Mouse (Mus musculus): ENCODE results near the gene Plcl2. TPM values are rescaled to one million over a fixed set of nuclear protein-coding genes. Genes with fewer than 3 reads are reported as not detected.
"Not testable (repeated sequence)": the region's sequence is repeated elsewhere in the genome, so short reads cannot be mapped to it uniquely, and the experiment has no call there.

The Plcl2 gene
- polyA plus RNA-seq, 1 experiment: 3.1 TPM

DNA sequence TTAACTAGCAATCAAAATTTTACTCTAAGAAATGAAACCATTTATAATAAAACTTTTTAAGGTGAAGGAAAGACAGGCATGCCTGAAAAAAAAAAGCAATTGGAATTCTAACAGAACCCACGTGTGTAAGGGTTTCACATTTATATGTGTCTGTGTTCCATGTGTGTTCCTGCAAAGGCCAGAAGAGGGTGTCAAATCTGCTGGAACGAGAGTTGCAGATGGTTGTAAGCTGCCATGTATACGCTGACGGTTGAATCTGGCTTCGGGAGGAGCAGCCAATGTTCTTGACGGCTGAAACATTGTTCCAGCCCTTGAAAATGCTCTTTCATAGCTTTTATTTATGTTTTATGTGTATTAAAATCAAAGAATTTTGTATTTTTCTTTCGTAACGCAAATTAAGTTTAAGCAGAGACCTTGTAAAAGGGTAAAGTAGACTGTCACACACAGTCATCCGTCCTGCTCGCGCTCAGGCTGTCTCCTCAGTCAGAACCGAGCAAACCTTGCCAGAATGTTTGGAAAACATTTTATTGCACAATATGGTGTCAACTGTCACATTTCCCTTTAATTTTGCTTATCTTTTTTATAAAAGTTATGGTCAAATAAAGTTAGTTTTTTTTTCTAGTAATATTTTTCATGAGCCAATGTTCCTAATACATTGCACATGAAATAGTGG is 48.5 kb downstream of the Plcl2 start:
- Histone ChIP-seq H3K4me3 (replicated peaks) (no peak overlapping the region), H3K36me3 (replicated peaks; ENCODE audit: low read length) (no peaks in the 10 kb centered on the region), H3K9me3 (no peaks in the 10 kb centered on the region), H3K27me3 (replicated peaks) (no peaks in the 10 kb centered on the region), H3K4me1 (no peaks in the 10 kb centered on the region; the same call in 1 of the 2 replicates)
- TF ChIP-seq GATA1 (IDR thresholded peaks at IDR 0.05; ENCODE audit: borderline replicate concordance, low read length): no peak
- no peak for TF ChIP-seq FLI1 (IDR thresholded peaks at IDR 0.05; ENCODE audit: low read length)

DNA sequence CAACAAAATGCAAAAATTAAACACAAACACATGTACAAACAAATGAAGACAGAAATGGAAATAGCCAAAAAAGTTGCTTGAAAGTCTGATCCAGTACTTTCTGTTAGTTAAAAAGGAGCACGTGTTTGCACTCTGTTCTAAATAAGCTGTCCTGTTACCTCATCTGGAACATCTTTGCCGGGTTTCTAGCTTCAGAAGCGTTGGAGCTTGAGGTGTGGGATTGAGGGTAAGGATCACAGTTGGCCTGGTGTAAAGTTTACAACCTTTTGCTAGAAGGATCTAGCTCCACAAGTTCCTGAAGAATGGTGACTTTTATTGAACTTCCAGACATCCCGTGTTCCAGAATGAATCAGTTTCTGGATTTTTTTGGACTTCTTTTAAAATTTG is 49.0 kb downstream of the Plcl2 start:
- no peak for TF ChIP-seq GATA1 (IDR thresholded peaks at IDR 0.05; ENCODE audit: borderline replicate concordance, low read length)
- no peak for TF ChIP-seq FLI1 (IDR thresholded peaks at IDR 0.05; ENCODE audit: low read length)
- Histone ChIP-seq H3K9me3 (no peaks in the 10 kb centered on the region), H3K27me3 (replicated peaks) (no peaks in the 10 kb centered on the region), H3K4me3 (replicated peaks) (no peak overlapping the region), H3K4me1 (no peaks in the 10 kb centered on the region; the same call in 1 of the 2 replicates), H3K36me3 (replicated peaks; ENCODE audit: low read length) (no peaks in the 10 kb centered on the region)

DNA sequence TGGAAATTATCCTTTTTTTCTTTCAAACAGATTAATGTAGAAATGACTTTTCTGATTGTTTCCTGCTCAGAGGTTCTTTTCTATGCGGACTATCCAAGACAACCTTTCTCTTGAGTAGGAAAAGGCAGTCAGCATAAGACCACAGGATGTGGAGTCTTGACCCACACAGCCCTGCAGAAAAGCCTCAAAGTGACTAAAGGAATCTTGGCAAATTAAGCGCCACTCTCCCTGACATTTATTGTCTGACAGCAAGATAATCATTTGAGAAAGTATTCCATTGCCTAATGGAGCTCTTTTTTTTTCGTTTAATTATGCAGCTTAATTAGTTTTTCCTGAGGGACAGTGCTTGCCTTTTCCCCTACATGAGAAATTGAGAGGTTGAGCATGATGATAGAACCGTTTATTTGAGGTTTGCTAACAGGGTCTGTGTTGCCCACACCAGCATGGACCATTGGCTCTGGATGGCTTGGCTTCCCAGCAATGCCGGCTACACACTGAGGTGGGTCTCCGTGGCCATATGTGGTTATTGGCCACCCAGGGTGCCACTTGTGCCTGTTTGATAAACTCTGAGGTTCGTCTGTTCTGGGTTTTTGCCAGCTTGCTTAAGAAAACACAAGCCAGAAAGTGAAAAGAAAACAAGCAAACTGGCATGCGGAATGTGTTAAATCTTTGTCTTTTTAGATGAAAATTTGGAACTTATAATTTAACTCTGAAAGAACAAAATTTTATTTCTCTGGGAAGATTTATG is 56.3 kb downstream of the Plcl2 start:
- H3K36me3 ChIP-seq (replicated peaks; ENCODE audit: low read length): no peaks in the 10 kb centered on the region
- no peaks in the 10 kb centered on the region for H3K9me3 ChIP-seq
- peaks cover 1% of the 10 kb centered on the region for H3K27me3 ChIP-seq (replicated peaks)
- TF ChIP-seq GATA1 (IDR thresholded peaks at IDR 0.05; ENCODE audit: borderline replicate concordance, low read length): no peak
- no peak for TF ChIP-seq FLI1 (IDR thresholded peaks at IDR 0.05; ENCODE audit: low read length)
- H3K4me3 ChIP-seq (replicated peaks): no peak overlapping the region
- peaks cover 5% of the 10 kb centered on the region; the same call in 1 of the 2 replicates for H3K4me1 ChIP-seq

DNA sequence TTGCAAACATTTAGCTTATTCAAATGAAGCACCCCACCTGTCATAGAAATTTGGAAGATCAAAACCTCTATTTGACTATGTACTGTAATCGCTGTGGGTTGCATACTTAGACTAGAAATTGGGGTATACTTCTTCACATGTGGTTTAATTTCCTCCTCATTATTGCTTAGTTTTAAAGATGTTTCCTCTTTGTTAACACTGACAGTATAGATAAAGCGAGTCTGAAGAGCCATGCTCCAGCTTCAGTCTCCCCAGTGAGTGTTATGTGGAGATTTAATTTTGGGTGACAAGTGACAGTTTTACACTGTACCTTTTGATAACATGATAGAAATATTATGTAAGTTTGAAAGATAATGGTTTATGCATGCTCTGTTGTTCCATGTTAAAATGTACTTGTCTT is 59.6 kb downstream of the Plcl2 start:
- TF ChIP-seq GATA1 (IDR thresholded peaks at IDR 0.05; ENCODE audit: borderline replicate concordance, low read length) (no peak), FLI1 (IDR thresholded peaks at IDR 0.05; ENCODE audit: low read length) (no peak)

DNA sequence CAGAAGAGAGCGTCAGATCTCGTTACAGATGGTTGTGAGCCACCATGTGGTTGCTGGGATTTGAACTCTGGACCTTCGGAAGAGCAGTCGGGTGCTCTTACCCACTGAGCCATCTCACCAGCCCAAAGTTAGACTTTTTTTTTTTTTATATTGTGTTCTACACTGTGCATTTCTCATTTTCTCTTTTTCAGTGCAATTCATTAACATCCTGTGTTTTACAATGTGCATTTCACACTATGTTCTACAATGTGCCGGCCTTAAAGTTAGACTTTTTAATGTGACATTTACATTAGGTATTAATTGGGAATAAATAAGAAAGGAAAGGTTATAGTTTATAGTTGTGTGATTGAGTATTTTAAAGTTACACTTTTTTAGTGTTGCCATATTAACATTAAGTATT is 61.0 kb downstream of the Plcl2 start:
- not testable (repeated sequence) for H3K27me3 ChIP-seq (replicated peaks); H3K4me3 ChIP-seq (replicated peaks); H3K4me1 ChIP-seq; H3K36me3 ChIP-seq (replicated peaks; ENCODE audit: low read length); H3K9me3 ChIP-seq

More for the DNA sequence above, 59.6 kb downstream of the Plcl2 start:
- Histone ChIP-seq H3K36me3 (replicated peaks; ENCODE audit: low read length) (no peaks in the 10 kb centered on the region), H3K27me3 (replicated peaks) (no peaks in the 10 kb centered on the region), H3K9me3 (no peaks in the 10 kb centered on the region), H3K4me3 (replicated peaks) (no peak overlapping the region), H3K4me1 (peaks cover 5% of the 10 kb centered on the region; the same call in 1 of the 2 replicates)

DNA sequence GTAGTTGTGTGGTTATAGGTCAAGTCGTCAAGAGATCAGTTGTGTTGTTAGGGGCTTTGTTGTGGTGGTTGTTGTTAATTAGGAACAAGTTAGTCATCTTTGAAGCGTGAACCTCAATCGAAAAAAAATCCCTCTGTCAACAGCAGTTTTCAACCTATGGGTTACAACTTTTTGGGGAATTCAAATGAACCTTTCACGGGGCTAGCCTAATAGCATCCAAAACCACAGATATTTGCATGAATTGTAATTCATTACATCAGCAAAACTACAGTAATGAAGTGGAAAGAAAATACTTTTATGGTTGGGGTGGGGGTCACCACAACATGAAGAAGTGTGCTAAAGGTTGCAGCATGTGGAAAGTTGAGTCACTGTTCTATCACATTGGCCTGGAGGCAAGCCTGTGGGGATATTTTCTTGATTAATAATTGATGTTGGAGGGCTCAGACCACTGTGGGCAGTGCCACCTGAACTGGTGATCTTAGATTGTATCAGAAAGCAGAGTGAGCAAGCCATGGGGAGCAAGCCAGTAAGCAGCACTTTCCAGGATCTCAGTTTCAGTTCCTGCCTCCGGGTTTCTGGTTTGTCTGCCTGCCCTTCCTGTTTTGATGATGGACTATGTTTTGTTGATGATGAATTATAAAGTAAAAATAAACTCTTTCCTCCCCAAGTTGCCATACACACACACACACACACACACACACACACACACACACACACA is 61.6 kb downstream of the Plcl2 start:
- no peak for TF ChIP-seq GATA1 (IDR thresholded peaks at IDR 0.05; ENCODE audit: borderline replicate concordance, low read length)
- no peak for TF ChIP-seq FLI1 (IDR thresholded peaks at IDR 0.05; ENCODE audit: low read length)
- H3K36me3 ChIP-seq (replicated peaks; ENCODE audit: low read length): no peaks in the 10 kb centered on the region
- H3K9me3 ChIP-seq: no peaks in the 10 kb centered on the region
- no peaks in the 10 kb centered on the region for H3K4me1 ChIP-seq
- no peaks in the 10 kb centered on the region for H3K27me3 ChIP-seq (replicated peaks)
- no peak overlapping the region for H3K4me3 ChIP-seq (replicated peaks)

DNA sequence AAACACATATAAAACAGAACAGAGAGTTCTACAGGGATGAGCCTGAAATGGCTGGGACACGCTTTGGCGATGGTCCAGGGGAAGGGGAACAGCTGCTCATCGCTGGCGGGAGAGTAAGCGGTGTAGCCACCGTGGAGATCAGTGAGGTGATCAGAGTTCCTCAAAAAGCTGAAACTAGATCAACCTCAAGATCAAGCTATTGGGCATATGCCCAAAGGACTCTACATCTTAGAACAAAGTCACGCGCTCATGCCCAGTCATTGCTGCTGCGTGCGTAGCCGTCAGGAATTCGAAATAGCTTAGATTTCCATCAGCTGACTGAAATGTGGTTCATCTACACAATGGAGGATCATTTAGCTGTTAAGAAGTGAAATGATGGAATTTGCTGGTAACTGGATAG is 65.0 kb downstream of the Plcl2 start:
- no peaks in the 10 kb centered on the region for H3K4me1 ChIP-seq
- H3K27me3 ChIP-seq (replicated peaks): no peaks in the 10 kb centered on the region
- no peak overlapping the region for H3K4me3 ChIP-seq (replicated peaks)
- no peaks in the 10 kb centered on the region for H3K9me3 ChIP-seq
- TF ChIP-seq GATA1 (IDR thresholded peaks at IDR 0.05; ENCODE audit: borderline replicate concordance, low read length) (no peak), FLI1 (IDR thresholded peaks at IDR 0.05; ENCODE audit: low read length) (no peak)
- no peaks in the 10 kb centered on the region for H3K36me3 ChIP-seq (replicated peaks; ENCODE audit: low read length)

DNA sequence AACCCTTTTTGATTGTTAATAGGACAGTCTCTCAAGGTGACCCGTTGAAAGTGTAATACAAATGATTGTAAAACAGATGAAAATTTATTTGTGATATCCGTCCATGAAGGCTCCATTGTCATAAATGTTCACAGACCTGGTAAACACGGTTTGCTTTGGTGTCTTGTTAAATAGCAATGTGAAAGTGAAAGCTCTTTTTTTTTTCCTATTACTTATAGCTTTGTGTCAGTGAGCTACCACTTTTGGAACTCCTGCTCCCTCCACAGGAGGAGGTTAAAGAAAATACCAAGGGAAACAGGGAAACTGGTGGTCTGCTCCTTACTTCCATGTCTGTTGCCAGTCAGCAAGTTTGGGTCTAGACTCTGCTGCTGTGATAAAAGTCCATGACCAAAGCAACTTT is 71.2 kb downstream of the Plcl2 start:
- no peaks in the 10 kb centered on the region for H3K36me3 ChIP-seq (replicated peaks; ENCODE audit: low read length)
- peak overlapping the region; percentile 72 for H3K4me3 ChIP-seq (replicated peaks)
- TF ChIP-seq FLI1 (IDR thresholded peaks at IDR 0.05; ENCODE audit: low read length): no peak
- TF ChIP-seq GATA1 (IDR thresholded peaks at IDR 0.05; ENCODE audit: borderline replicate concordance, low read length): no peak
- H3K4me1 ChIP-seq: peaks cover 6% of the 10 kb centered on the region; the same call in 1 of the 2 replicates
- no peaks in the 10 kb centered on the region for H3K9me3 ChIP-seq
- no peaks in the 10 kb centered on the region for H3K27me3 ChIP-seq (replicated peaks)

DNA sequence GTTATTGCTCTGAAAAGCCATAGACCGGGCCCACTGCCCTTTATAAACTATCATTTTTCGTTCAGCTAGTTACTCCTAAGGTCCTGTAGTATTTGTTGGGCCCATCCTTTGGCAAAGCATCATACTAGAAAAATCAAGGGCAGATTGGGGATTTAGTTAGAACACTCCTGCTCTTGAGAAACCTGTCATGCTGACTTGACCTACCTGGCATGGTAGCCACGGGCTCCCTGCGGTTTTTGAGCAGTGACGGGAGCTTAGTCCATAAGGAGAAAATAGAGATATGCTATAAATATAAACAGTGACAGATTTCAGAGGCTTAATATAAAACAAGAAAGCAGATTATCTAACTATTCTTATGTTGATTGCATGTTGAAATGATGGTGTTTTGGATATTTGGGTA is 77.6 kb downstream of the Plcl2 start:
- Histone ChIP-seq H3K4me3 (replicated peaks) (no peak overlapping the region), H3K27me3 (replicated peaks) (no peaks in the 10 kb centered on the region), H3K36me3 (replicated peaks; ENCODE audit: low read length) (no peaks in the 10 kb centered on the region), H3K4me1 (peaks cover 5% of the 10 kb centered on the region; the same call in 1 of the 2 replicates), H3K9me3 (no peaks in the 10 kb centered on the region)
- TF ChIP-seq GATA1 (IDR thresholded peaks at IDR 0.05; ENCODE audit: borderline replicate concordance, low read length) (no peak), FLI1 (IDR thresholded peaks at IDR 0.05; ENCODE audit: low read length) (no peak)

DNA sequence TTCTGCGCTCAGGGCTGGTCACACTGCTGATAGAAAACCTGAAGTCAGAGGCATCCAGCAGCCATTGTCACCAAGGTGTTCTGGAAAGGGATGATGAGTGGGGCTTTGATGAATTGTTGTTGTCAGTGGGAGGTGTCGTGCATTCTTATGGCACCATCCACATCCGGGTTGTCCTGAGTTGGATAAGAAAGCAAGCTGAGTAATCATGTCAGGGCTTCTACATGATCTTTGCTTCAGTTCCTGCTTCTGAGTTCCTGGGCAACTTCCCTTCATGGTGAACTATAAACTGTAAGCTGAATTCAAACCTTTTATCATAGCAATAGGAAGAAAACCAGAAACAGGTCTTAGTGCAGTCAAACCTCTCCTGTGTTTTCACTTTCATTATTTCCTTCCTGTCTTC is 78.7 kb downstream of the Plcl2 start:
- no peak overlapping the region for H3K4me3 ChIP-seq (replicated peaks)
- peaks cover 5% of the 10 kb centered on the region; the same call in 1 of the 2 replicates for H3K4me1 ChIP-seq
- H3K36me3 ChIP-seq (replicated peaks; ENCODE audit: low read length): no peaks in the 10 kb centered on the region
- TF ChIP-seq FLI1 (IDR thresholded peaks at IDR 0.05; ENCODE audit: low read length) (no peak), GATA1 (IDR thresholded peaks at IDR 0.05; ENCODE audit: borderline replicate concordance, low read length) (no peak)
- H3K9me3 ChIP-seq: no peaks in the 10 kb centered on the region
- no peaks in the 10 kb centered on the region for H3K27me3 ChIP-seq (replicated peaks)
